Mouse (Mus musculus): ENCODE measurements at regions not wholly inside any gene's neighbourhood (a gene's known extent, or its start where the extent isn't known, plus 50 kb on each side); places are given as distances from the start of the nearest gene placed in this dataset.

- ATAC-seq = no peak
Measured at GRCm38 (mm10) chr3:35547696-35548095, 206.2 kb upstream of the Atp11b start.

- no peak for ATAC-seq
Measured at GRCm38 (mm10) chr3:35551791-35552190, 202.1 kb upstream of the Atp11b start.

- ATAC-seq = no peak
Measured at GRCm38 (mm10) chr3:35560425-35560824, 193.5 kb upstream of the Atp11b start.

- ATAC-seq = no peak
Measured at GRCm38 (mm10) chr3:35574402-35574801, 179.5 kb upstream of the Atp11b start.

Measured in inflammation-experienced regulatory T-cells, adult 6 months (primary cell).